Mouse (Mus musculus): ENCODE measurements around the gene Cep57l1. TPM values are rescaled to one million over a fixed set of nuclear protein-coding genes. Genes with fewer than 3 reads are reported as not detected.

Cep57l1 gene
- total and polyA plus RNA-seq, 3 experiments, result 0.86 to 2.5 (median 2.3) TPM

DNA sequence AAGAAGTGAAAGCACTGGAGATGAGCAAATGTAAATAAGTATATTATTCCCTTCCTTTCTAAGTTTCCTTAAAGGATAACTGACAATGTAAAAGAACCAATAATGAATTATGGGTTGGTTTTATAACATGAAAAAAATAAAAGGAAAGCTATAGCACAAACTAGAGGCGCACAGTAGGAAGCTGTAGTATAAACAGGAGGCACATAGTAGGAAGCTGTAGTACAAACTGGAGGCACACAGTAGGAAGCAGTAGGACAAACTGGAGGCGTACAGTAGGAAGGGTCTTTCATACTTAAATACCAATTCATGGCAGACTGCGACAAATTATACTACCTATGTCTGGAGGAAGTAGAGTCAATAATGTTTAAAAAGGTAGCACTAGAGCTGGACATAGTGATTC lies 76.5 kb downstream of the Cep57l1 start:
- H3K4me3 ChIP-seq, result no peak overlapping the region
- no peaks in the 10 kb centered on the region for H3K36me3 ChIP-seq (ENCODE audit: control insufficient read depth, insufficient read depth, low read length)
- intact Hi-C loops (cut with DNase I), result no loop called here
- TF ChIP-seq CTCF (IDR thresholded peaks at IDR 0.05) (no peak), POLR2A (IDR thresholded peaks at IDR 0.05; ENCODE audit: insufficient read depth, low read depth, low read length) (no peak), EP300 (IDR thresholded peaks at IDR 0.05; ENCODE audit: insufficient read depth, low read depth, low read length) (no peak)
- WGBS, result 94% methylated on average over 3 of the region's 3 CpGs
- H3K27ac ChIP-seq, result no peak overlapping the region
- no peak for DNase-seq
- no peaks in the 10 kb centered on the region for H3K4me1 ChIP-seq (ENCODE audit: control insufficient read depth, insufficient read depth, low read length)
- H3K9ac ChIP-seq (ENCODE audit: low read depth, low read length), result no peak overlapping the region
- H3K79me2 ChIP-seq (replicated peaks; ENCODE audit: control insufficient read depth, insufficient read depth, low read length), result no peaks in the 10 kb centered on the region
- H3K27me3 ChIP-seq (ENCODE audit: control insufficient read depth, insufficient read depth, low read length), result no peaks in the 10 kb centered on the region

DNA sequence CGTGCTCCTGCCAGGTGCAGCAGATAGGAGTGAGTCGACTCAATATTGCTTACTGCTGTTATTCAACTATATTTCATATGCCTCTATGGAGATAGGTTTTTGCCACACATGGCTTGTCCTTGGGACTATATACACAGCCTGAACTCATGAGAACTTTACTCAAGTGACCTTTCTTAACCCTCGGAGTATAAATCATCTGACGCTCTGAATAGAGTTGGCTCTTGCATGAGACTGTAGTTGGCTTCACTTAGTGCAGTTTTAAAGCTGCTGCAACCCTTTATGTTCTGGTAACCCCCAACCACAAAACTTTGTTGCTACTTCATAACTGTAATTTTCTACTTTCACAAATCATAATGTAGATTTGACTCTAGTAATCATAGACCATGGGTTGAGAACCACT lies 77.7 kb downstream of the Cep57l1 start:
- no peak overlapping the region for H3K4me3 ChIP-seq
- H3K9ac ChIP-seq (ENCODE audit: low read depth, low read length), result no peak overlapping the region
- no peaks in the 10 kb centered on the region for H3K27me3 ChIP-seq (ENCODE audit: control insufficient read depth, insufficient read depth, low read length)
- H3K4me1 ChIP-seq (ENCODE audit: control insufficient read depth, insufficient read depth, low read length), result no peaks in the 10 kb centered on the region
- DNase-seq, result no peak
- intact Hi-C loops (cut with DNase I), result no loop called here
- no peaks in the 10 kb centered on the region for H3K36me3 ChIP-seq (ENCODE audit: control insufficient read depth, insufficient read depth, low read length)
- H3K79me2 ChIP-seq (replicated peaks; ENCODE audit: control insufficient read depth, insufficient read depth, low read length), result no peaks in the 10 kb centered on the region
- WGBS, result 76% methylated on average over 4 of the region's 4 CpGs
- TF ChIP-seq EP300 (IDR thresholded peaks at IDR 0.05; ENCODE audit: insufficient read depth, low read depth, low read length) (no peak), CTCF (IDR thresholded peaks at IDR 0.05) (no peak)
- H3K27ac ChIP-seq, result no peak overlapping the region

DNA sequence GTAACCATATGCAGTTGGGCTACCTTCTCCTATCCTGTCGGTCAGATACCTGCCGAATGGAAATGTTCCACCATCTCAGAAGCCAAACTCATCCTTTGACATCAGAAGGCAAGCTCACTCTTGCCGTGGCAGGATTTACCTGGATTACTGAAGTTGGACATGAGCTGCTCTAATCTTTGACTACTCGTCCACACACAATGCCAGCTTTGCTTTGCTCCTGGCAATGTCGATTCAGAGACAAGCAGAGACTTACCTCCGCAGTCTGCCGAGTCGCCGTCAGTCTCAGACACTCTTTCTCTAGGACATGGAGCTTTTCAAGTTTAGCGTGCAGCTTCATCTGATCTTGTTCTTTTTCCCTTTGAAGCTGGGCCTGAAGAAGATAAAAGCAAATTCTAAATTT lies 78.9 kb downstream of the Cep57l1 start:
- TF ChIP-seq POLR2A (IDR thresholded peaks at IDR 0.05; ENCODE audit: insufficient read depth, low read depth, low read length) (no peak), EP300 (IDR thresholded peaks at IDR 0.05; ENCODE audit: insufficient read depth, low read depth, low read length) (no peak), CTCF (IDR thresholded peaks at IDR 0.05) (no peak)
- 83% methylated on average over 10 of the region's 10 CpGs for WGBS
- H3K79me2 ChIP-seq (replicated peaks; ENCODE audit: control insufficient read depth, insufficient read depth, low read length), result no peaks in the 10 kb centered on the region

DNA sequence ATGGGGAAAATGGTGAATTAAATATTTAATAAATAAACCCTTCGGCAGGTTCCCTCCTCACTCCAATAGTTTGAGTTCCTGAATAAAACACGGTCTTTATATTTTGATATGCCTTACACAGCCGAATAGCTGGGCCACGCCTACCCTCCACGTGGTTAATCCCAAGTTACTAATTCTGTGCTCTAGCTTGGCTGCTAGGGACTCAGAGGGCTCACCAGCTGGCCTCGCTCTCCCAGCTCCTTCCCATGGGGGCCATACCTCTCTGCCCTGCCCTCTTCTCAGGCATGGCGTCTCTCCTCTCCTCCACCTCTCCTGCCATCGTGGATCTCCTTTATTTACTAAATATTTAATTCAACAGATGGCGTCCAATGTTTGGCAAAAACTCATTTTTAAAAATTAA lies 83.5 kb downstream of the Cep57l1 start:
- no peak overlapping the region for H3K27ac ChIP-seq
- intact Hi-C loops (cut with DNase I), result no loop called here
- H3K4me3 ChIP-seq, result no peak overlapping the region
- no peaks in the 10 kb centered on the region for H3K27me3 ChIP-seq (ENCODE audit: control insufficient read depth, insufficient read depth, low read length)
- 88% methylated on average over 9 of the region's 9 CpGs for WGBS
- TF ChIP-seq CTCF (IDR thresholded peaks at IDR 0.05), result no peak
- TF ChIP-seq EP300 (IDR thresholded peaks at IDR 0.05; ENCODE audit: insufficient read depth, low read depth, low read length), result no peak
- no peak for TF ChIP-seq POLR2A (IDR thresholded peaks at IDR 0.05; ENCODE audit: insufficient read depth, low read depth, low read length)
- DNase-seq, result no peak
- H3K79me2 ChIP-seq (replicated peaks; ENCODE audit: control insufficient read depth, insufficient read depth, low read length), result no peaks in the 10 kb centered on the region
- H3K4me1 ChIP-seq (ENCODE audit: control insufficient read depth, insufficient read depth, low read length), result no peaks in the 10 kb centered on the region
- no peaks in the 10 kb centered on the region for H3K36me3 ChIP-seq (ENCODE audit: control insufficient read depth, insufficient read depth, low read length)
- no peak overlapping the region for H3K9ac ChIP-seq (ENCODE audit: low read depth, low read length)

More for the DNA sequence above, 78.9 kb downstream of the Cep57l1 start:
- Histone ChIP-seq H3K9ac (ENCODE audit: low read depth, low read length) (no peak overlapping the region), H3K27me3 (ENCODE audit: control insufficient read depth, insufficient read depth, low read length) (no peaks in the 10 kb centered on the region), H3K4me3 (no peak overlapping the region), H3K4me1 (ENCODE audit: control insufficient read depth, insufficient read depth, low read length) (no peaks in the 10 kb centered on the region), H3K36me3 (ENCODE audit: control insufficient read depth, insufficient read depth, low read length) (no peaks in the 10 kb centered on the region), H3K27ac (no peak overlapping the region)
- intact Hi-C loops (cut with DNase I), result no loop called here
- DNase-seq, result no peak

DNA sequence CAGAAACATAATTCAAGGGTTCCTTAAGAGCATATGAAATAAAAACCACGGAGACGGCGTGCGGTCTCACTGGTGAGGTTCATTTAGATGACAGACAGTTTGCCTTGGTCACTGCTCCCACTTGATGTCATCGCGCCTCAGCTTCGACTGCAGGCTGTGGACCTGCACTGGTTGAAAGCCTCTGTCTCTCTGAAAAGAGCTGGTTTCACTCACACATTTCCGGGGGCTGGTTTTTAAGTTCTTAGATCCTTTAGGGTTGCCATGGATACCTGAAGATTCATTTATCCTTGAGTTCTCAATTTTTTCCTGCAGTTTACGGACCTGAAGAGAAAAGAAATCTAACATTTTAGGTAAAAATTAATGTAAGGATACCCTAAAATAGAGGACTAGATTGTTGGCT lies 90.1 kb downstream of the Cep57l1 start:
- WGBS, result 94% methylated on average over 9 of the region's 9 CpGs

DNA sequence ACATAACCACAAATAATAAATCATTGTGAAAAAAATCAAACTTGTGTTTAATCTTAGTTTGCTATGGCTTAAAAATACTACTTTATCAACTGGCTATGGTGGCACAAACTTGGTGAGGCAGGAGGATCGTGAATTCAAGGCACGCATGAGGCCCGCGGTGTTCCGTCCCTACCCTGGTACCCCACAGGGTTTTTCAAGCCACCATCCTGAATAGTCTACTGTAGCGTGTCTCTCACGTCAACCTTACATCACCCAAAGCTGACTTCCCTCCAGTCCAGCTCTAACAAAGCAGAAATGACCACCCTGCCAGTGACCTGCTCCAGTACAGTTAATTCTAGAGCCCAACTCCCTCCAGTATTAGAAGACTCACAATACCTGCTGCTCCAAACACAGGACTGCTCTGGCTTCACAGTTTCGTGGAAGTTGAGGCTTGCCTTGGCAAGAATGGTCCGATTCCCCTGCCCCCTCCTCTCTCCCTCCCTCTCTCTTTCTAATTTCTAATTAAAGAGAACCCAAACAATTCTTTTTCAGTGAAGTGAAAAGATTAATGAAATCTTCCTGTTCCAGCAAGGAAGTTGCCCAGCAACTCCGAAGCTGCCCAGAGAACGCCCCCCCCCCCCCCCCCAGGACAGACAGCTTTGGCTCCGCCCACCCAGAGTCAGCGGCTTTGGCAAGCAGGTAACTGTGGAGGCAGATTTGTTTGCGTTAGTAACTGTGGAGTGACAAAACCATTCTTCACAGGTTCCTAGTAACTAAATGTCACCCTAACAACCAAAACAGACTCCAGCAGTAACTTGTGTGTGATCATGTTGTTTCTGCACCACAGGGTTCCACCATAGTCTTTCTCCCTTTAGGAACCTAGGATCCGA lies 93.4 kb downstream of the Cep57l1 start, which contains the start of gene Ccdc162:
Gene Ccdc162 (minus strand): TSS at position 606 of the 869 bp plus-strand sequence.
- no peak within 1 kb of the TSS for H3K4me3 ChIP-seq

More for the DNA sequence above, 90.1 kb downstream of the Cep57l1 start:
- Histone ChIP-seq H3K9ac (ENCODE audit: low read depth, low read length) (no peak overlapping the region), H3K36me3 (ENCODE audit: control insufficient read depth, insufficient read depth, low read length) (no peaks in the 10 kb centered on the region), H3K4me1 (ENCODE audit: control insufficient read depth, insufficient read depth, low read length) (no peaks in the 10 kb centered on the region), H3K4me3 (no peak overlapping the region), H3K79me2 (replicated peaks; ENCODE audit: control insufficient read depth, insufficient read depth, low read length) (no peaks in the 10 kb centered on the region), H3K27me3 (ENCODE audit: control insufficient read depth, insufficient read depth, low read length) (no peaks in the 10 kb centered on the region), H3K27ac (no peak overlapping the region)
- DNase-seq, result no peak
- intact Hi-C loops (cut with DNase I), result no loop called here
- TF ChIP-seq EP300 (IDR thresholded peaks at IDR 0.05; ENCODE audit: insufficient read depth, low read depth, low read length) (no peak), CTCF (IDR thresholded peaks at IDR 0.05) (no peak), POLR2A (IDR thresholded peaks at IDR 0.05; ENCODE audit: insufficient read depth, low read depth, low read length) (no peak)

More for the DNA sequence above, 93.4 kb downstream of the Cep57l1 start, which contains the start of gene Ccdc162:
- TF ChIP-seq POLR2A (IDR thresholded peaks at IDR 0.05; ENCODE audit: insufficient read depth, low read depth, low read length), result no peak
- TF ChIP-seq EP300 (IDR thresholded peaks at IDR 0.05; ENCODE audit: insufficient read depth, low read depth, low read length), result no peak
- TF ChIP-seq CTCF (IDR thresholded peaks at IDR 0.05), result no peak
- Histone ChIP-seq H3K79me2 (replicated peaks; ENCODE audit: control insufficient read depth, insufficient read depth, low read length) (no peaks in the 10 kb centered on the region), H3K27ac (no peak within 1 kb of the TSS), H3K9ac (ENCODE audit: low read depth, low read length) (no peak within 1 kb of the TSS), H3K36me3 (ENCODE audit: control insufficient read depth, insufficient read depth, low read length) (no peaks in the 10 kb centered on the region), H3K27me3 (ENCODE audit: control insufficient read depth, insufficient read depth, low read length) (no peaks in the 10 kb centered on the region), H3K4me1 (ENCODE audit: control insufficient read depth, insufficient read depth, low read length) (no peaks in the 10 kb centered on the region)
- WGBS, result 68% methylated on average over 15 of the region's 15 CpGs
- intact Hi-C loops (cut with DNase I), result no loop called here
- DNase-seq, result no peak

All from heart, adult 2 months (tissue).